Mouse (Mus musculus) kidney, postnatal 4 days (tissue): ENCODE measurements around the gene Mylip.

Experiments used
- DNase-seq, 2 experiments: peaks; one replicate each; pipeline ENCODE4 v3.0.0; 2021; ENCODE audit warnings: mixed read lengths in 2 of 2

Gene Mylip

DNA sequence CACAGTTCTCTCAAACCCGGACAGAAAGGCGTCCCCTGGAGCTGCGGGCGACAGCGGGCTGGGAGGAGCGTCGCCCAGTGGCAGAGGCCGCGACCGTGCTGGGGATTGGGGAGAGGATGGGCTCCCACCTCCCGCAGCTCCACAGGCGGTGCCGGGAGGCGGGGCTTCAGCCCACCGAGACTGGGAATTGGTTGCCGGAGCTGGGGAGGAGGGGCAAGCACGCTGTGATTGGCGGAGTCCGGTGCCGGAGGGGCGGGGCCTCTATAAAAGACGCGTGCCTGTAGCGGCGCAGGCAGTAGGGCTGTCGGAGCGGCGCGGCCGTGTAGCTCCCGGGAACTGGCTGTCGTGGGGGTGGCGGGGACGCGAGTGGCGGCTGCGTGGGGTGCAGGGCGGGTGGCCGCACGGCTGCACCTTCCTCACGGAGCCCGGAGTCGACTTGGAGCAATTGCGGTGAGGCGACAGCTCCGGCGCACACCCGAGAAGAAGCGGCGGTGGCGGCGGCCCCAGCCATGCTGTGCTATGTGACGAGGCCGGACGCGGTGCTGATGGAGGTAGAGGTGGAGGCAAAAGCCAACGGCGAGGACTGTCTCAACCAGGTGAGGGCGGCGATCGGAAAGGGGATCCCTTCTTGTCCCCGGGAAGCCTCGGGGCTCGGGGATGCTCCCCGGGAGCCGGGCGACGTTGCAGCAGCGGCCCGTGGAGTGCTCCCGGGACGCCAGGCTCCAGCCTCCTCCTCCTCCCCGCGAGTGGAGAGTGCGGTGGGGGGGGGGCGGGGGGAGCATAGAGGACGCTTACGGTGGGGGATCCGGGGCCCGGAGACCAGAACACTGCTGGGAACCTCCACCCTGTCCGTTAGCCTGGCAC, at the start of gene Mylip:
TSS of gene Mylip (plus strand) at position 295 of the 864 bp plus-strand sequence.
- DNase-seq: peak; percentile 99 to 100

DNA sequence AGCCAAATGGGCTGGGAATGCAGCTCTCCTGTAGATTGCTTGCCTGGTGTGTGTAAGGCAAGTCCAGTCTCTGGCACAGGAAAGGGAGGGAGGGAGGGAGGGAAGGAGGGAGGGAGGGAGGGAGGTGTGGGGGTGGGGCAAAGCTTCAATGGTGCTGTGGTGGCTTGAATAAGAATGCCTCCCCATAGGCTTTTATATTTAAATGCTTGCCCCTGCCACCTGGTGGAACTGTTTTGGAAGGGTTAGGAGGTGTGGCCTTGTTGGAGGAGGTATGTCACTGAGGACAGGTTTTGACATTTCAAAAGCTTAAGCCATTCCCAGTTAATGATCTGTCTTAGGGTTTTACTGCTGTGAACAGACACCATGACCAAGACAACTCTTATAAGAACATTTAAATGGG, 47.6 kb upstream of the Mylip start:
- DNase-seq: no peak

DNA sequence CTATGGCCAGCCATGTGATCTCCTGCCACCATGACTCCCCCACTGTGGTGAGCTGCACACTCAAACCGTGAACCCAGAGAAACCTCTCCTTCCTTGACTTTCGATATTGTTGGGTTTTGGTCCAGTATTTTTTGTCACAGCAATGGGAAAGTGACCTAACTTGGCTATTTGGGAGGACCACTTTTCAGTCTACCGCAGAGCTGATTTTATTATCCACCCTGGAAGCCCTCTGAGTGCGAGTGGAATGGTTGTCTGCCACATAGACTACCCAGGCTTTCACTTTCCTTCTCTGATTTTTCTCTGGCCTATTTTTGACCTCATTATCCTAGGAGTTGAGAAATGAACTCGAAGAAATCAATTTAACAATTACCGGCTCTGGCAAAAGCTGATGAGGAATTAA, 46.0 kb upstream of the Mylip start:
- DNase-seq: no peak

DNA sequence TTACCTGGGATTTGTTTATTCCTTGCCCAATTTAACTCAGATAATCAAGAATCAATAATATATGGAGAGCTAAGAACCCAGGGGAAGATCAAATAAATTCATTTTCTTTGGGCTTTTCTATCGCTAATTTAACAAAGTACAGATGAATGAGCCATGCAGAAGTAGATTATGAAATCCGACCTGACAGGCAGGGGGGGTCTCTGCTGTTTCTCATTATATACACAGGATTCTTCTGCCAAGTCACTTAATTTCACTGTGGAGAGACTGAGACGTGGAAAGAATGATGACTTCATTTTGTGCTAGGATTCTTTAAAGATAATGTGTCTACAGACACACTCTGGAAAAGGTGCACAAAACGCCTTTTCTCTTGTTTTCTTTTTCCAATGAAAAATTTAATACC, 45.6 kb upstream of the Mylip start:
- no peak for DNase-seq

DNA sequence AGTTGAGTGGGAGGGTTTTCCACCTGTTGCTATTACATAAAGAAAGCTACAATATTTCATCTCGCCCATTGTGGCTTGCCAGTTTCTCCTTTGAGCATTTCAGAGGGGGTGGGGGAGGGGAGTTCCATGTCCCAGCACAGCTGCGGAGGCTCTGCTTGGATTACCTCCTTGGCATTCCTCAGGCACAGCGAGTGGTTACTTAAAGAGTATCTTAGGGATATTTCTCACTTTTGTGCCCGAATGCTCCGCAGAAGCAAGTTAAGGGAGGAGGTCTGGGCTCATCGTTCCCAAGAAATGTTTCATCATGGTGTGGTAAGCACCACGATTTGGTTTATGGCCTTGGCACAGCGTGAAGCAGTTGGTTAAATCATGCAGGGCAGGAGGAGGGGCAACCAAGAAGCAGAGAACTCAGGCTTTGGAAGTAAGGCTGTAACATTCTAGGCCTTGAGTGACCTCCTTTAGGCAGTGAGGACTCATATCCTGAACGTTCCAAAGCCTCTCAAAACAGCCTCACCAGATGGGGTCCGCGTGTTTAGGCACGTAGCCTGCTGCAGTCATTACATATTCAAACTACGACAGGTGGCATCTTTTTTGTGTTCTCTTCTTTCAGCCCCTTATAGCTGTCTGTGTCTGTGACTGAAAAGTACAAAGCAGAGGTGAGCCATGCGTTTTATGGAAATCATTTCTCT, 43.9 kb upstream of the Mylip start:
- peak; percentile 11 to 39 for DNase-seq

DNA sequence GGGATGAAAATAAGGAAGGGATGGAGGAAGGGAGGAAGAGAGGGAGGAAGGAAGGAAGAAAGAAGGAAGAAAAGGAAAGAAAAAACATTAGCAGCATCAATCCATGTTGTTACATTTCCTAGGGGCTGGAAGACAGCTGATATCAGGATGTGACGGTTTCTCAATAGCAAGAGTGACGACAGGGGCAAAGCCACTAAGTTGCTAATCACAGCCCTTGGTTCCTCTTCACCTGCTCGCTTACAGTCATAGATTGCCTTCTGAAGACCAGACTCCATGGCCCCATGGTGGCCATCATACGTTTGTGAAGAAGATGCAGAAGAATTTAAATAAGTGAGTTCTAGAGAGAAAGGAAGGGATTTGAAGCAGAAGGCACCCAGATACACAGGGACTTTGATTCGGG, 38.1 kb upstream of the Mylip start:
- DNase-seq: no peak

DNA sequence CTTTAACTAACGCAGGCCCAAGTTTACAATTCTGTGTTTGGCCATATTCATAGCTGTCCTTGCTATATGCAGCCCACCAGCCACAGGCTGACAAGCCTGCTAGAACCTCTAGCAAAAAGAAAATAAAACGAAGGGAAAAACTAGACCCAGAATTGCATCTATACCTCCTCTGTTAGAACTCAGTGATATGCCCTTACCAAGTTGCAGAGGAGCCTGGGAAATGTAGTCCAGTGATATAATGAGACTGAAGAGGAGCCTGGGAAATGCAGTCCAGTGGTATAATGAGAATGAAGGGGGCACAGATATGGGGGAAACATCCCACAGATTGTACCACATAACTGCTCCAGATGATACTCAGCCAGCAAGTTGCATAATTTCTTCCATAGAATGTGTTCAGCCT, 34.7 kb upstream of the Mylip start:
- DNase-seq: no peak

DNA sequence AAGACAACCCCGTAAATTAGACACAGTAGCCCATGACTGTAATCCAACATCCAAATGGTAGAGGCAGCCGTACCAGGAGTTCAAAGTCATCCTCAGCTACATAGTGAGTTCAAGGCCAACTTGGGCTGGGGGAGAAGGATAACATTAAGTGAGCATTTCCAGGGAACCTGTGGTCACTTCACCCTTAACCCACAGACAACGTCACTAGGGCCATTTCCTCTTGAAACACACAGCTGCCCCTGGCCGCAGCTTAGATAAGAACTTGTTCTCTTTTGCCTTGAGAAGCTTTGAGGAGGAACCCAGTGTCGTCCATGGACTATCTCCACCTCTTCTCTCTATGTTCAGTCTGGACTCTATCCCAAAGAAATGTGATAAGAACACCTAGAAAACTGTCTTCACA, 31.3 kb upstream of the Mylip start:
- DNase-seq: no peak

DNA sequence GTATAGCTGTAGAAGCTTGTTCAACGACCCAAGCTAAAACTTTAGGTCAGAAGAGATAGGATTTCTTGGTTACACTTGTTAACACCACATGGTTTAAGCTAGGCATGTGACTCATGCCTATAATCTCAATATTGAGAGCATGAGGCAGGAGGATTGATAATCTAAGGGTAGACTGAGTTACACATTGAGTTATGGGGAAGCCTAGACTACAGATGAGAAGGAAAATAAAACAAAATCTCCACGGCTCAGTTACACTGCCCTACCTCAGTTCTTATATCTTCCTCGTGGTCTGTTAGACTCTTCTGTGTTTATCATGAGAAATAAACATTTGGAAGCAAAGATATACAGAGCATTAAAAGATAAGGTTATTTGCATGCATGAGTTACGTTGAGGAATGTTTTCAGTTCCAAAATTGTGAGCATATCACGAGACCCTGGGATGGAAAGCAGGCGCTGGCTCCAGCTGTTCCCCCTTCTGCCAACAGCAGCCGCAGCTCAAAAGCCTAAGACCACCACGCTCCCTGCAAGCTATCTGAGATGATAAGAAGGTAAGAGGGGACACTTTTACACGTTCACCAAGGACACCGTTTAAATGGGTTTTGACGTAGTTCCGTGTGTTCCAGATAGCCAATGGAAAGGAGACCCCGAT, 30.7 kb upstream of the Mylip start:
- no peak for DNase-seq

DNA sequence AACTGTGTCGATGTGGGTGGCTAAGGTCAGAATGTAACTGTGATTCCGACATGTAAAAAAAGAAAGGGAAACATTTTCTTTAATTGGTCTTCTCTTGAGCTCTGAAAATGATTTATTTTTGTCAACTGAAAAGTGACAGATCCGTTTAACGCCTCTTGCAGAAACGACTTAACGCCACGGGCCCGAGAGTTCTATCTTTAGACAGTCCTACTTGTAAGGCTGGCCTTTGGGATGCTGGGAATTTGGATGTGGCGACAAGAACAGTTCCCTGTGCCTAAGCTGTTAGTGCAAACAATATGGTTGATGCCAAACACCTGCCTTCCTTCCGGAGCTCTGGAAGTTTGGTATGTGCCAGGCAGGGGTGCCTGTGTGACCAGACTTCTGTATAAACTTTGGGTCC, 23.8 kb upstream of the Mylip start:
- DNase-seq: no peak

DNA sequence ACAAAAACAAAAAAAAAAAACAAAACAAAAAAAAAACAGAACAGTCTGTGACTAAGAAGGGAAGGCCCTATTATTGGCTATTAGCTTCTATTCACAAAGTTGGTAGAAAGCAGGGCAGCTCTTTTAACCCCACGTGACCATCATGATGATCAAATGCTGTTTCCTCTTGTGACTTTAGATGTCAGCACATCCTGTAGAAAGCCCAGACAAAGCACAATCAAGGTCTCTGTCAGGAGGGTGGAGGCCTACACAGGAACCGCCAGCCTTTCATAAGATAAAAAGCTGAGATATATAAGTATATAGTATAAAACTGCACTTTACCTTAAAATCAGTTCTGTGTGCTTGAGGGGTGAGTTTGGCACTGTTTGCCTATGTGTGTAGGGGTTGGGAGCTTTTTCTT, 17.9 kb upstream of the Mylip start:
- DNase-seq: no peak

DNA sequence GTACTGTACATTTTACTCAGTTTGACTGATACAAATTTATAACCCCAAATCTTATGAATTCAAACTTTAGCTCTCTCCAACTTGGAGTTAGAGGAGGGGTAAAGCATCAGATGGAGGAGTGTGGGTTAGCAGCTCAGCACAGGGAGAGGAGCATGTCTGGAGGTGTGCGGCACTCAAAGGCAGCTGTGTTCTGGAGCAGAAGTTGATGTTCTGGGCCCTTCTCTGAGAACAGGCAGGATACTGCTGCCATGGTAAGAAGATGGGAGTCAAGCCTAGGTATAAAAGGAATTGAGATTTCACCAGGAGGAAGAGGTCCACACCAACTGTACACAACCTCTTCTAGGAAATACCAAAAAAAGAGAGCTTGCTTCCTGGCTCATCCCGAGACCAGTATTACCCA, 17.1 kb upstream of the Mylip start:
- no peak for DNase-seq

DNA sequence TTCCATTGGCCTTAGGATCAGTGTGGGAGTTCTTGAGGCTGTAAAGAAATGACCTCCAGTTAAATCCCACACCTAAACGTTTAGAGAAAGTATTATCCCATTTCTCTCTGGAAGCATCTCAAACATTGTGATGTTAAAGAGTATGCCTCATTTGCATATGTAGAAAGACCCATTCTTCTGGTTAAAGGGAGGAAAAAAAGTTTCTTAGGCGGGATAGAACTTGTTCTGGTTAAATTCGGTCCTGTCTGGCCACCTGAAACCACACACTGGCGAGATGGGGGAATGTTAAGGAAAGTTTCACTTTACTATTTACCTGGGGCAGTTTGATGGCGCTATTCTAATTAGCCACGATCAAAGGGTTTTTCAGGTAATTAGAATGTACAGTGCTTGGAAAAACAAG, 14.7 kb upstream of the Mylip start:
- no peak for DNase-seq

DNA sequence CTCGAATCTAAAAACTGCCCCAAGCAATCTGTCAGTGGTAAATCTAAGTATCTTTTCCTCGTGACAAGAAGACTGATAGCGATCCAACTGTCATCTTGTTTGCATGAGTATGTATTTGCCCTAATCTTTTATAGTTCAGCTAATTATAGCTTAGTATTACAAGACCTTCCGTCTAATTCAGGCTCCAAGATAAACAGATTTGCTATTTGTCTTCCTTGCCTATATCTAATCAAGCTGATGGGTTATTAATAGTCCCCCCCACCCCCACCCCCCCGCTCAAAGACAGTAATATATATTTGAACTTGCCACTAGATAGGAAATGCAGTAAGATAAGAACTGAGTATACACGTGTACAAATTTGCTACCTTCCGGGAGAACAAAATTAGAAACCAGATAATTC, 7.3 kb upstream of the Mylip start:
- DNase-seq: no peak

DNA sequence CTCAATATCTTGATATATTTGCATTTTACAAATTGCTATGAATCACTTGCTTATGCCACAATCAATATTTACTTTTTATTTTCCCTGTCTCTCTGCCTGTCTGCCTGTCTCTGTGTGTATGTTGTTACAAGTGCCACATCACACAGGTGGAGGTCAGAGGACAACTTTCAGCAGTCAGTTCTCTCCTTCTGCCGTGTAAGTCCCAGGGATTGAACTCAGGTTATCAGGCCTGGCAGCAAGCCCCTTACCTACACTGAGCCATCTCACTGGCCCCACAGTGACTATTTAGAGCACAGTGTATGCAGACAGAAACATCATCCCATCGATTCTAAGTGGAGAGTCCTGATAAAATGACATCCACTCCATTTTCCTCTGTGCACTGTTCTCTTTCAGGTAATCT, 4.9 kb upstream of the Mylip start:
- DNase-seq: no peak

DNA sequence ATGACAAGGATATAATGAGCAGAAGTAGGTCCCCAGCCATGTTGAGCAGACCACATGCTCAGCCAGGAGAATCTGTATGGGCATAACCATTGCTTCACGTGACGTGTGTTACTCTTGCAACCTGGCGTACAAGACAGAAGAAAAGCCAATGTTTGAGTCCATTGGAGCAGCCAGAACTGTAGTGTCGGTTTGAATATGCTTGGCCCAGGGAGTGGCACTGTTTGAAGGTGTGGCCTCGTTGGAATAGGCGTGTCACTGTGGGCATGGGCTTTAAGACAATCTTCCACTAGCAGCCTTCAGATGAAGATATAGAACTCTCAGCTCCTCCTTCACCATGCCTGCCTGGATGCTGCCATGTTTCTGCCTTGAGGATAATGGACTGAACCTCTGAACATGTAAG, 4.0 kb upstream of the Mylip start:
- no peak for DNase-seq

DNA sequence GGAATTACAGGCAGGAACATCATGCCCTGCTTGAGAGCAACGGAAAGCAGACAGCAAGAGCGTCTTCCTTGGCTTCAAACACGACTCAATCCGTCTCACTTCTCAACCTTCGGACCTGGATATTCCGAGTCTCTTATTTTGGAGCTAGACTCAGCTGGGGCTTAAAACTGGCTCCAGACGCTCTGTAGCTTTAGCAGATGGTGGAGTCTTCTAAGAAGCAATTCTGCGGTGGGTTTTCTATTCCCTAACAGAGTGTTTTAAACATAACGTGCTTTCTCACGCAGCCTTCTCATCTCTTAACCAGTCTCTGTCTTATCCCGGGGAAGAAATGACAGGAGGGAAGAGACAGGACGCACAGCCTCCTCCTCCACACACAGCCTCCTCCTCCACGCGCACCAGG, 3.3 kb upstream of the Mylip start:
- no peak for DNase-seq

DNA sequence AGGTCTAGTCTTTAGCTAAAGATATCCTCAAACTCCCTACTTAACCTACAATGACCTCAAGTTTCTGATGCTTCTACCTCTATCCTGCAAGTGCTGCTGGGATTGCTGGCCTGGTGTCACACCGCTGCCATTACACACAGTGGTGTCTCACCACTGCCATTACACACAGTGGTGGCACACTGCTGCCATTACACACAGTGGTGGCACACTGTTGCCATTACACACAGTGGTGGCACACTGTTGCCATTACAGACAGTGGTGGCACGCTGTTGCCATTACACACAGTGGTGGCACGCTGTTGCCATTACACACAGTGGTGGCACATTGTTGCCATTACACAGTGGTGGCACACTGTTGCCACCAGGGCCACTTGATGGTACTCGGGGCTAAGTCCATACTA, 2.3 kb upstream of the Mylip start:
- DNase-seq: no peak

DNA sequence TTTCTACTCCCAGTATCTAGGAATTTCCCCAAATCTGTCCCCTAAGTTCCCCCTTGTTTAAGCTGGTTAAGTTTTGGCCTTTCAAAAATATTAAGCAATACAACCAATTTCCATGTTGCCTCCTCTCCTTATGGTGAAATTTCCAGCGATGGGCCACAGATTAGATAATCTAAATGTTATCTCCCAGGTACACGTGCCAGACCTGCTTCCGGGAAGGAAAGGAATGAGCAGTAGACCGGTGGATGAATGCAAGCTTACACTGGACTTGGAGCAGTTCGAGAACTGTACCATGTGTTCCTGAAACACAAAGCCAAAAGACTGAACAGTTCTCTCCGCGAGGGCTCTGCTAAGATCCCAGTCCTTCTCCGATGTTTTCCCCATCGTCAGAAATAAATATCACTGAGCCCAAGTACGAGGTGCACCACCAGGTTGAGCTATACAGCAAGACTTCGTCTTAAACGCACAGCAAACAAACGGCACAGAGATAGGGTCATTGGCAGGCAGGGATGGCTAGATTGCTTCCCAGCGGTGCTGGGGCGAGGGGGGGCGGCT, 1.2 kb upstream of the Mylip start:
- DNase-seq: no peak

DNA sequence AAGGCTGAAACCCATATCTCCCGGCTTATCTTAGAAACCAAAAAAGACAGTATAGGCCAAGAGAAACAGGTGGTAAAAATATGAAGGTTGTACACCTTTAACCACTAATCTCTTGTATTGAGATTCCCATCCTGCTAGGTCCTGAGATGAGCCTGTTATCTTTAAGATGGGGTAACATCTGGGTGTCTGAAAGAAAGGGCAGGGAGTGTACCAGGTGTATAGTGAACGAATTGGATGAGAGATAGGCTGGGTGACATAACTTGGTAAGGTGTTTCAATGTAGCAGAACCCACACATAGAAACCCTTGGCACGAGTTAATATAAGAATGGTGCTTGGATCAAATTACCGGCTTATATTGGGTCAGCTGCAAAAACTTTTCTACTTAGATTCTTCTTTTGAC, 653 bp upstream of the Mylip start:
- DNase-seq: no peak

DNA sequence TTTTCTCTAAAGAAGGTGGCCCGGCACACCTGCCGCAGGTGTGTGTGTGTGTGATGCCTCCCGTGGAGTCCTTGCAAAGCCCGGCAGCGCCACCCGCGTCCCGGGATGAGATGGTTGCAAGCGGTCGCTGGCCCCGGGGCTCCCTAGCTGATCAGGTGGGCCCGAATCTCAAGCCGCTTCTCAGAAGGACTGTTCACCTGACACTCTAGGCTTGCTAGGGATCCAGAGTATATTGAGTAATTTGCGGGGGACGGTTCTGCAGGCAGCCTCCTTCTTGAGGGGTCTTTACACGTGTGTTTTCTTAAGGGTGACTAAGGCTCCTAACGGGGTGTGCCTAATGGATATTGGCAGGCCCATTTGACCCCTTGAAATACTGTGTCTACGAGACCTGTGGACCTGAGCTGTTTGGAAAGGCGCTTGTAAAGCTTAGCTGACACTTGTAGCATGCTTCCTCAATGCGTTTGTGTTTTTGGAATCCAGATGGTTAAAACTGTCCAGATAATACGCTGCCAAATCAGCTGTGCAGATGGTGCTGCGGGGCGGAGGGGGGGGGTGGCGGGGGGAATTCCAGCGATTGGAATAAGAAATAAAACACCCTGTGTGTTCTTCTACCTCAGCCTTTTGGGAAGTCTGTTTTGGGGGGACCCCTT, 895 bp downstream of the Mylip start:
- peak; percentile 61 to 75 for DNase-seq

DNA sequence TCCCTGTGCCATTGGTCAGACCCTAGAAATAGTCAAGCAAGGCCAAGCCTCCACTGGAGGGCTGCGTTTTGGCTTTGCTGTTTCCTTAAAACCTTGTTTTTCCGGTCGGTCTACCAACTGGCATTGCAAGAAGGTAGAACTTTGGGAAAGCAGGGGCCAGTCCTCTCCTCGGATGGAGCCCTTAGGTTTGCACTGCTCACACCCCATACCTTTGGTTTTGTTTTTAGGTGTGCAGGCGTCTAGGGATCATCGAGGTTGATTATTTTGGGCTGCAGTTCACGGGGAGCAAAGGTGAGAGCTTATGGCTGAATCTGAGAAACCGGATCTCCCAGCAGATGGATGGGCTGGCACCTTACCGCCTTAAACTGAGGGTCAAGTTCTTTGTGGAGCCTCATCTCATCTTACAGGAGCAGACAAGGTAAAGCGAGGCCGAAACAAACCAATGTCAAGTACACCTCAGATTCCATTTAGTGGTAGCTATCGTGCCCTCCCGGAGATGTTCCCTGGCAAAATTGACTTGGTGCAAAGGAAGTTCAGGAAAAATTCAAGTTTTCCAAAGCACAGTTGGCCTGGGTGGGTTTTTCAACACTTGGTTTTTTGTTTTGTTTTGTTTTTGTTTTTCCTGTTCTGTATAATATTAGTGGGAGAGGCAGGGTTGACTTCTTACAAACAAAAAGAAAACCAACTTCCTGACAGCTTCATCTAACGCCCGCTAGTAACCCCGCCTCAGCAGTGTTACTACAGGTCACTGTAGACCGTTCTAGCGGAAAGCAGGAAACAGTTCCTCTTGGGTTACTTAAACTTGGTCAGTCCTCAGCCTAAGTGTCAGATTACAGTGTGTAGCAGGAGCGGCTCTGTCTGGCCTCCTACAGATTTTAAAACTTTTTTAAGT, 1.7 kb downstream of the Mylip start:
- peak; percentile 56 to 75 for DNase-seq
